Mouse (Mus musculus): ENCODE measurements around the gene Zfp428.
"Not testable (repeated sequence)": the region's sequence is repeated elsewhere in the genome, so short reads cannot be mapped to it uniquely, and the experiment has no call there.

The Zfp428 gene

DNA sequence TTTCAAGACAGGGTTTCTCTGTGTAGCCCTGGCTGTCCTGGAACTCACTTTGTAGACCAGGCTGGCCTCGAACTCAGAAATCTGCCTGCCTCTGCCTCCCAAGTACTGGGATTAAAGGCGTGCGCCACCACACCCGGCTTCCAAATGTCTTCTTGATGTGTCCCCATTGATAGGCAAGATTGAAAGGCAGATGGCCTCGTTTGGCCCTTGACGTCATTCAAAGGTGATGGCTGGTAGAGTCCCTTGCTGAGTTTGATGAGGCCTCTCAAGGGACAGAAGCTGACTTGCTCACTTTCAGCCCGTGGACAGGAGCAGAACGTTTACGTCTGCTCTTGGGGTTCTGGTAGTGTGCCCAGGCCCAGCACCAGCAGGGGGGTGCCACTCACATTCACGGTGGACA, 13.2 kb downstream of the Zfp428 start:
- DNase-seq (ENCODE audit: low read depth, low spot score) = not testable (repeated sequence)

DNA sequence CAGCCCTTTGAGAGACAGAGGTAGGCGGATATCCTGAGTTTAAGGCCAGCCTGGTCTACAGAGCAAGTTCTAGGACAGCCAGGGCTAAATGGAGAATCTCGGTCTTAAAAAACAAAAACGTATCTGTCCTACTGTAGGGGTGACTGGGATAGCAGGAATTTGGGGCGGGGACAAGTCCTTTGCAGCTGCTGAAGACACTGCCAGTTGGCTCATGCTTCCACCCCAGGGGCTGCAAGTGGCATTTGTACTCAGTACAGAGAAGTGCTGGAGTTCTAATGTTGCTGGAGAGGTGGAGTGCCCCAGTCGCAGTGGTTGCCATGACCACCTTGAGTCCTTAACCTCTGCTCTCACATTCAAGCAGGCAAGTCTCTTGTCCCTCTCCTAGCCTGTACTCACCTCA, 16.0 kb downstream of the Zfp428 start:
- peak; percentile 69 for DNase-seq (ENCODE audit: low read depth, low spot score)

DNA sequence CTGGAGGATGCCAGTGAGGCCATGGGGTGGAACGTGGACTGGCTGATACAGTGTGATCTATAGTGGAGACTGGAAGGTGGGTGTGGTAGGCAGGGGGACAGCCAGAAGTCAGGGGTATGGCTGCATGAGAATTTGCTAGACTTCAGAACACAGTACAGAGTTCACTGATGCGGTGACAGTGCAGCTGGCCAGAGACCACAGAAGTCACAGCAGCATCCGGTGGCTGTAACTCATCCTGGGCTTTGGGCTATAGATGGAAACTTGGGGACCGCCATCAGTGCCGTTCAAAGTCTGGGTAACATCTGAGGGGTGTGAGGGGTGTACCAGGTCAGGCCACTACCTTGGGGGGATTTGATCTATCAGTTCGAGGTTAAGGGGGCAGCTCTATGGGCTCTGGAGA, 16.9 kb downstream of the Zfp428 start:
- no peak for DNase-seq (ENCODE audit: low read depth, low spot score)

DNA sequence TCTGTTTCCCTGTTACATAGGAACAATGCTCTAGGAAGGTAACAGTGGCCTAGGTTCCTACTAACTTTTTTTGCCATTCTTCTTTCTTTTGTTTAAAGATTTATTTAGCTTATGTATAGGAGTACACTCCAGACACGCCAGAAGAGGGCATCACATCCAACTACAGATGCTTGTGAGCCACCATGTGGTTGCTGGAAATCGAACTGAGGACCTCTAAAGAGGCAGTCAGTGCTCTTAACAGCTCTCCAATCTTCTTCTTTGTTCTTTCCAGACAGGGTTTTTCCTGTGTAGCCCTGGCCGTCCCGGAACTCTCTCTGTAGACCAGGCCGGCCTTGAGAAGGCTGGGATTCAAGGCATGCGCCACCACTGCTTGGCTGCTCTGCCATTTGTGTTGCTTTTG, 18.2 kb downstream of the Zfp428 start:
- DNase-seq (ENCODE audit: low read depth, low spot score) = no peak

DNA sequence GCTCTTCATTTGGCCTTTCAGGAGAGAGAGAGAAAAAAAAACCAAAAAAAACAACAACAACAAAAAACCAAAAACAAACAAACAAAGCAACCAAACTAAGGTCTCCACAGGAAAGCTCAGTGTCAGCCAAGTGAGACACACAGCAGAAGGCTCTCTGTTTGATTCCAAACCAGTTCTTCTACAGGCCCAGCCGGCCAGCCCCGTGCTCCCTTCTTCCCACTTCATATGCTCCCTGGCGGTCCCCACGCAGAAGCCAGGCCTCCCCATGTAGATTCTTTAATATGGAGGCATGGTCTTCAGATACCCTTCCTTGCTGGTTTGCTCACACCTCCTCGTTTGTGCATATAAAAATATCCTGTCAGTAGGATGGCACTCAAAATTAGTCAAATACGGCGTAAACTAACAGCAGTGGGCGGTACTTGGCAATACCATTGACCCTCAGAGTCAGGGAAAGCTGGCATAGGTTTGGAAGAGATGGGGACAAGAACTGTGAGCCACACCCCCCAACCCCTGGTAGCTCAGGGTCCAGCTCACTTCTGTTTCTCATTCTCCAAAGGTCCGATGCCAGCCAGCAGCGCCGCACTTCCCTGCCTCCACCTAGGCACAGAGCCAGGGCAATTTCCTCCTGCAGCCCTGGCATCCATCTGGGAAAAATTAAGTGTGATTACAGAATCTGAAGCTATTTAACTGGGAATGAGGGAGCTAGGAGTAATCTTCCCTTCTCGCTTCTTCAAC, 19.0 kb downstream of the Zfp428 start:
- no peak for DNase-seq (ENCODE audit: low read depth, low spot score)

DNA sequence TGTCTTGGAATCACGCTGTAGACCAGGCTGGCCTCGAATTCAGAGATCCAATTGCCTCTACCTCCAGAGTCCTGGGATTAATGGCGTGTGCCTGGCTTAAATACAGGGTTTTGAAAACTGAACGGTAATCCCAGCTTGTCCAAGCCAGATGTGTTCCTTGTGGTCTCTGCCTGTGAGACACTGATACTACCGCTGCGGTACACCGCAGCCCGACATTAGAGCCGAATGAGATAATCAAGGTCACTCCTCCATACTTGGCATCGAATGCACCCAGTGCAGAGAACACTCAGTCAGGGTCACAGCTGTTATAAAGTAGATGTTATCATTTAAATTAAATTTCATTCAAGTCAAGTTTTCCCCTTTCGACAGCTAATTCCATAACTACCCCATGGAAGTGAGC, 22.1 kb downstream of the Zfp428 start:
- DNase-seq (ENCODE audit: low read depth, low spot score) = no peak

DNA sequence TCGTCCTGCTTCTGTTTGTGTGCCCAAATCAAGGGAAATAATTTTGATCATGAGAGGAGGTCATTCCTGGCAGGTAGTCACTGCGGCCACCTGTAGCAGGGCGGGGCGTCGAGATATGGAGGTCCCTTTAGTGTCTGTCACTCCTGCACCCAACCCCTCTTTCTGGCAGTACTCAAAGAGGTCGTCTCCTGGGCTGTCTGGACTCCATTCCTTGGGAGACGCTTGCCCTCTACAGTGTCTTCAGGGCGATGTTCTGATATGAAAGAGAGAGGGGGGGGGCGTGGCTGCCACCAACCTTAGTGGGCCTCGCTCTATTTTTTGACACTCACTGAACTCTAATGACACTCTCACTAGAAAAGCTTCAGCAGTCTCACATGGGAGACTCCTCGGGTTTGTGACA, 22.8 kb downstream of the Zfp428 start:
- DNase-seq (ENCODE audit: low read depth, low spot score) = no peak

DNA sequence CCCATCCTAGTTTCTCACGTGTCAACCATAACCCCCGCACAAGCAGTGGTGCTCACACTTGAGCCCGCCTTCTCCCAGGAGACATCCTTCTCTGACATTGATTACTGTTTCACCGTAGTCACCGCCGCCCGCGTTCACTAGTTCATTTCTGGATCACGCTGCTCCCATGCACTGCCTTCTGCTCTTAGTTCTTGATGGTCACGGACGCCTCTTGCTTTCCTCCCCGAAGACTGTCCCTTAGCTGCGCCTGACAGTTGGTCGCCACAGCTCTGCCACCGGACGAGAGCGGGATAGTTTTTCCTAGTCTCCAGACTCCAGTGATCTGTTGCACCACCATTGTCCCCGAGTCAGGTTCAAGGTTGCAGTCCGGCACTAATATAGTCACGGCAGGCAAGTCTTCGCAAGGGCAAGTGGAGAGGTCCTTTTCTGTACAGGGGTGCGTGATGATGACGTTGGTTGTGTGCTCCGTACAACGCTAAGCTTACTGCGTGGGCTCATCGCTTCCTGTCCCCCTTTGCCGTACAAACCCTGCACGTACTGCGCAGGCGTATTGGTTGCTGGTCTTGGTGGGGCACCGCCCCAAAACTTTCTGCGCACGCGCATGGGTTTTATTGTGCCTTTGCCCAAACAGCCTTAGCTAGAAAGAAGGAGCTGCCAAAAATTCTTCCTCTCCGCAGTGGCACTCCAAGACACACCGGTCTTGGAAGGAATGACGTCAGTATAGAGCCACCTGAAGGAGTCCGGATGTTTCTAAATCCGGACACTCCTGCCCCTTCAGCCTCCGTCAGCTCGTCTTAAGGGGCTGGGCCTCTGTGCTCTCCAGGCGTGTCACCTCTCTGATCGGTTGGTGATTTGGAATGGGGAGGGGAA, 23.5 kb downstream of the Zfp428 start, which contains the start of gene Irgq:
Irgq (plus strand) TSS at position 628 of the 870 bp plus-strand sequence.
- peak; percentile 98 for DNase-seq (ENCODE audit: low read depth, low spot score)

DNA sequence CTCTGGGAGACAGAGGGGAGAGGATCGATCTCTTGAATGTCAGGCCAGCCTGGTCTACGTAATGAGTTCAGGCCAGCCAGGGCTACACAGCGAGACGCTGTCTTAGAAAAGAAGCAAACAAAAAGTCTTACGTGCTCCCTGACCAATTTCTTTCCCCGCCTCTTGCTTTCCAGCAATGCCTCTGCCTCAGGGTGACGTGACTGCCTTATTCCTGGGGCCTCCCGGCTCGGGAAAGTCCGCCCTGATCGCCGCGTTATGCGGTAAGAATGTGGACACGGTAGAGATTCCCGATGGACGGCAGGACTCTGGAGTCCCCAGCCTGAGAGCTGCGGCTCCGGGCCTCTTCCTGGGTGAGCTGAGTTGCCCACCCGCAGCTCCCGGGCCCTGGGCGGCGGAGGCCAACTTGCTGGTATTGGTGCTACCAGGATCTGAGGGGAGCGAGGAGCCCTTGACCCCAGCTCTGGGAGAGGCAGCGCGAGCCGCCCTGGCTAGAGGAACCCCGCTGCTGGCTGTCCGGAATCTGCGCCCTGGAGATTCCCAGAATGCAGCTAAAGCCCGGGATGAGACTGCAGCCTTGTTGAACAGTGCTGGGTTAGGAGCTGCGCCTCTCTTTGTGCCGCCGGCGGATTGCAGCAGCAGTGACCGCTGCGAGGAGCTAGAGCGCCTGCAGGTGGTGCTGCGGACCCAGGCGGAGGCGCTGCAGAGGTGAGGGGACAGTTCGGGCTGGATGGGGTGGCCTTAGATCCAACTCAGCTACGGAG, 24.6 kb downstream of the Zfp428 start:
- peak; percentile 73 for DNase-seq (ENCODE audit: low read depth, low spot score)

DNA sequence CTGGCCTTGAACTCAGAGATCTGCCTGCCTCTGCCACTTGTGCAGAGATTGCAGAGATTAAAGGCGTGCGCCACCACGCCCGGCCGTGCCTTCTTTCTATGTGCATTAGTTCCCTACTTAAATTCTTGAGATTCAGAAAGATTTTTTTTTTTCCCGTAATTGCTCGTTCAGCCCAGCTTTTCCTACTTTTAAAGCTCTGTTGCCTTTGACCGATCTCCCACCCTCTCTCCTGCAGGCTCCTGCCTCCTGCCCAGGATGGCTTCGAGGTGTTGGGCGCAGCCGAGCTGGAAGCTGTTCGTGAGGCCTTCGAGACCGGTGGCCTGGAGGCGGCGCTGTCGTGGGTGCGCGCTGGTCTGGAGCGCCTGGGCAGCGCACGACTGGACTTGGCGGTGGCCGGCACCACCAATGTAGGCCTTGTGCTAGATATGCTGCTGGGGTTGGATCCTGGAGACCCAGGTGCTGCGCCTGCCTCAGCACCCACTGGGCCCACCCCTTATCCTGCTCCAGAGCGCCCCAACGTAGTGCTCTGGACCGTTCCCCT, 26.3 kb downstream of the Zfp428 start:
- DNase-seq (ENCODE audit: low read depth, low spot score) = no peak

DNA sequence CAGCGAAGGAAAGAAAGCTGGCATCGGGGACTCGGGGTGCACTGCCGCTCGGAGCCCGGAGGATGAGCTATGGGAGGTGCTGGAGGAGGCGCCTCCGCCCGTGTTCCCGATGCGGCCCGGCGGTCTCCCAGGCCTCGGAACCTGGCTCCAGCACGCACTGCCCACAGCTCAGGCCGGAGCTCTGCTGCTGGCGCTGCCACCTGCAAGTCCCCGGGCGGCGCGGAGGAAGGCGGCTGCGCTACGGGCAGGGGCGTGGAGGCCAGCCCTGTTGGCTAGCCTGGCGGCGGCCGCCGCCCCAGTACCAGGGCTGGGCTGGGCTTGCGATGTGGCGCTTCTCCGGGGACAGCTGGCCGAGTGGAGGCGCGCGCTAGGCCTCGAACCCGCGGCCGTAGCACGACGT, 27.0 kb downstream of the Zfp428 start:
- no peak for DNase-seq (ENCODE audit: low read depth, low spot score)

DNA sequence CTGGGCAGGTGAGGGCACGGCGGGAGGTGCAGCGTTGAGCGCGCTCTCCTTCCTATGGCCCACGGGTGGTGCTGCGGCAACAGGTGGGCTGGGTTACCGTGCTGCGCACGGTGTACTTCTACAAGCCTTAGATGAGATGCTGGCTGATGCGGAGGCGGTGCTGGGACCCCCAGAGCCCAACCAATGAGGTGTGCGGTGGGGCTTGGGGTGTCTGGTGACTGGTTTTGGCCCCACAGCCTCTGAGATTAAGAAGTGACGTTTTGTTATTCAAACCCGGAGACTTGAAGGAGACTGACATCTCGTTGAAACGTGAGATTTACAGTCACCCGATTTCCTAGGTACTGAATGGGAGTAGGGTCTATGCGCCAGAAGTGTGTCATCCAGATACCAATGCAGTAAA, 27.5 kb downstream of the Zfp428 start:
- DNase-seq (ENCODE audit: low read depth, low spot score) = no peak

DNA sequence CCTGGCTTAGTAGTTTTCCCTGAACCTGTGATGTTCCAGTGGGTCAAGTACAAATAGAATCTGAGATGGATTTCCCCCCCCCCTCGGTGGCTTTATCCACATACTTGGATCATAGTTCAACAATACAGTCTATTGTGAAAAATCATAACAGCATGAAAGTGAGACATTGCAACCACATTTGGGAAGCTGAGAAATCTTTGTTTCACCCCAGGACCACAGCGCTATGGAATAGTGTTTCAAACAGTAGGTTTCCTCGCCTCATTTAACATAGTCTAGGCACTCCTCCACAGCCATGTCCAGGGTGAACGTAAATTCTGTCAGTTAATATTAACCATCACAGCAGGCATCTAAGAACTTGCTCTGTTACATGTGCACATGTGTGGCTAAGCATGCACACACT, 30.3 kb downstream of the Zfp428 start:
- DNase-seq (ENCODE audit: low read depth, low spot score) = no peak

DNA sequence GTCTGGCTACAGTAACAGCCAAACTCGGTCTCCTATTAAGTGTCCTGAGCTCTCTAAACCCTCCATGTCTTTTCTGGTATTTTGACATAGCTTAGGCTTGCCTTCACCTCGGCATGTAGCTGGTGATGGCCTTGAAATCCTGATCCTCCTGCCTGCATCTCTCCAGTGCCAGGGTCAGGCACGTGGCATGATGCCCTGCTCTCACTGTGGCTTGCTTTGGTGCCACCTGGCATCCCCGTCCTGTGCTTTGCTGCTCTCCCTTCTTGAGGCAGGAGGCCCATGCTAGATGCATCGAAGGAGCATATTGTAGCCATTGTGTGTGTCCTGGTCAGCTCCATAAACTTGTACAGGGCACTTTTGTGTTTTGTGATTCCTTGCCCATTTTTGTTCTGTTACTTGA, 30.8 kb downstream of the Zfp428 start:
- DNase-seq (ENCODE audit: low read depth, low spot score) = no peak

DNA sequence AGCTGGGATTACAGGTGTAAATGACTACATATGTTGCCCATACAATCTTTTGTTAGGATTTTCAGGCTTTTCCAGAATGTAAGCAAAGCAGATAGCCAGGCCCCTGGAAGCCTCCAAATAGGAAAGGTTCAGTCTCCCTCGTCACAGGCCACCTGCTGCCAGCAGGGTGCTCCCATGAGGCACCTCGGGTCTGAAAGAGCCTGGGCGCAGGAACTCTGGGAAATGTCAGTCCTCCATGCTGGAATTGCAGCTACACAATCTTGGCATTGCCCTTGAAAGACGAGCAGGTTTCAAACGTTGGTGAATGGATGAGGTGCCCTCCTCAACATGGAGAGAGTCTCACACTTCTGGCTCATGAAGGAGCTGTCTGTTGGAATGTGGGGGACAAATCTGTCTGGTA, 31.3 kb downstream of the Zfp428 start:
- DNase-seq (ENCODE audit: low read depth, low spot score) = no peak

DNA sequence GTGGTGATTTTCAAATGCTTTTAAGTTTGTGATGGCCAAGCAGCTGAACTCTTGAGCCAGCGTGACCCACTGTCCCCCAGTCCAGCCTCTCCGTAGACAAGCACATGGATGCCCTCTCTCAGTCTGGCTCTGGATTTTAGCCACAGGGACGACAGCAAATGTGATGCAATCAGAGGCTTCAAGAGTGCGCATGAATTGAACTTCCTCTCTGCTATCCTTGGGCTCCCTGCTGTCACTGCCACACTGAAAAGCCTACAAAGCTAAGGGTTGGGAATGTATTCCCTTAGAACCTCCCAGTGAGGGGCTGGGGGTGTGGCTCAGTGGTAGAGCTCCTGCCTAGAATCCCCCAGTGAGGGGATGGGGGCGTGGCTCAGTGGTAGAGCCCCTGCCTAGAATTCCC, 31.9 kb downstream of the Zfp428 start:
- no peak for DNase-seq (ENCODE audit: low read depth, low spot score)

DNA sequence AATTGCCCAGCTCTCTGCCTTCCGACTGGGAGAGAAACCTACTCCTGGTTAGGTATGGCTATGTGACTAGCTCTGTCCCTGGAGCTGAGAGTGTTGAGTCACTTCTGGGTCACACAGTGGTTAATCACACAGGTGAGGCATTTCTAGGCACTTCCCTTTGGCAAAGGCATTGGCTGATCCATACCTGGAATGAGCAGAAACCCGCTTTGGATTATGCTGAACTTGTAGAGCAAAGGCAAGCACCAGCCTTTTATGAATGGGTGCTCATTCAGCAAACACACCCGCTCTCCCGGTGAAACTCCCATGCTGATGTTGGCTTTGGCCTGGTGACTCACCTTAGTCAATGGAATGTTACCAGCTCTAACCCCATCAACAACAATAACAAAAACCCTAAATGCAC, 32.9 kb downstream of the Zfp428 start:
- DNase-seq (ENCODE audit: low read depth, low spot score) = no peak

DNA sequence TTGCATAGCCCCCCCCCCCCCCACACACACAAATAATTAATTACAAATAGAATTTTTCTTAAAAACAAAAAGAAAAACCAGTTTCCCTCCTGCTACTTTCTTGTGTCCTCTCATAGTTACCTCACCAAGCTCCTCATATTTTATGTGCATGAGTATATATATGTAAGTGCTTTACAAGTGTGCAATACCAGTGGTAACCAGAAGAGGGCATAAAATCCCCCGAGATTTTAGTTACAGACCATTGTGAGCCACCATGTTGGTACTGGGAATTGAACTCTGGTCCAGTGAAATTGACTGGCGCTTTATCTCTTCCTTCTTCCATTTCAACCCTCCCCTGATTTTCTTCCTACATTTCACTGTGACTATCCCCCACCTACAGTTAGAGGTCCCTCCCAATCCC, 37.7 kb downstream of the Zfp428 start:
- peak; percentile 42 for DNase-seq (ENCODE audit: low read depth, low spot score)

DNA sequence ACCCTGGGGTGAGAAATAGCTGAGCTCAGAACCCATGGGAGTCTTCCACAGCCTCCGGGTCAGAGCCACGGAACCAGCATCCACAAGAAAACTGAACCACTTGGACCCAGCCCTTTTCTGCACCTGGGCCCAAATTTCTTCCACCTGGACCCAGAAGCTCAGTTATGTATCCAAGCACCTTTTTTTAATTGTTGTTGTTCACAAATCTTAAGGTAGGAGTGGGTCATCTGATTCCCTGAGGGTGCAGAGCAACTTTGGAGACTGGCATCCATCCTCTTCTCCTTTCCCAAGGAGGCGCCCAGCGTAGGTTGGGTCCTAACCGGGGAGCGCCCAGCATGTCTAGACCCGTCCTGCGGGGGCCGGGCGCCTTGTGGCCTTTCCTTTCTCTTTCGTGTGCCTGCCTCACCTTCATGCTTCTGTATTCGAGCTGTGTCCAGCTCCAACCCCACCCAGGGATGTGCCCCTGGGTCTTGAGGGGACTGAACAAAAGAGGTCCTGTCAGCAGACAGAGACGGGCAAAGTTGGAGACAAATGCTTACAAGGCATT, 39.3 kb downstream of the Zfp428 start, which contains the start of the genes Pinlyp and Xrcc1:
Pinlyp (minus strand) TSS at position 51 of the 547 bp plus-strand sequence.
Xrcc1 (plus strand) TSS at position 222 of the 547 bp plus-strand sequence.
- no peak for DNase-seq (ENCODE audit: low read depth, low spot score)

DNA sequence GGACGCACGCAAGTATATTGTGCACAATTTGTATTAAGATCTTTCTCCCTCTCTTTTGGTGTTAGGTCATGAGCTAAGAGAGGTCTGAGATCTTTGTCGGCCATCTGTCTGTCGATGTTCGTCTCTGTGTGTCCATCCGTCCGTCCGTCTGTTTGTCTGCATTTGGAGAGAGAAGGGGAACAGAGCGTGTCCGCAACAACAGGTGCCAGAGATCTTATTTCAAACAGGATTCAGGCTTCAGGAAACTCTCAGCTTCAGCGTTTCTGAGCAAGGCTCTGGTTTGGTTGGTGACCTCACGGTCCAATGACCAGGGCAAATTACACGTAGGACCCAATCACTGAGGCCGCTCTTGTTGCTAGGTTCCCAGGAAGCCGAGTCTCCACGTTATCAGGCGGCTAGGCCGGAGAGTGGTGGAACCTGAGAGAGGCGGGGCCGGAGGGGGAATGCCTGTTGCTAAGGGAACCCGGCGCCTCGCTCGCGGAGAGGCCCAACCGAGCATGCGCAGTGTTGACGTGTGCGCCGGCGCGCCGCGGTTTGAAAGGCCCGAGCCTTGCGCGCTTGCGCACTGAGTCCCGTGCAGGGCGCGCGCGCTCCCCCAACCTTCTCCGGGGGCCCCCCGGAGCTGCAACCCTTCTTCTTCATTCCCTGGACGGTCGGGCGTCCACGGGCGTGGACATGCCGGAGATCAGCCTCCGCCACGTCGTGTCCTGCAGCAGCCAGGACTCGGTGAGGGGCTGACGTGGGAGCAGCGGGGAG, 40.0 kb downstream of the Zfp428 start:
- DNase-seq (ENCODE audit: low read depth, low spot score) = peak; percentile 99

All from 3T3-L1 (cell line).